Mouse (Mus musculus) cerebellum, adult 8-10 months (tissue): ENCODE data around the gene Ift81.

Source experiments
- DNase-seq: peaks from one replicate; pipeline ENCODE4 v3.0.0; 2022

Gene Ift81

GRCm38 (mm10) chr5:122513421-122514126 lies 100.7 kb downstream of the Ift81 start:
- no peak for DNase-seq

GRCm38 (mm10) chr5:122512011-122512410 lies 102.3 kb downstream of the Ift81 start:
- no peak for DNase-seq

- DNase-seq = peak; percentile 34
Measured at GRCm38 (mm10) chr5:122511405-122511804, 102.9 kb downstream of the Ift81 start.

GRCm38 (mm10) chr5:122510651-122511157 lies 103.6 kb downstream of the Ift81 start:
- peak; percentile 68 for DNase-seq

- peak; percentile 42 for DNase-seq
Measured at GRCm38 (mm10) chr5:122509608-122510007, 104.7 kb downstream of the Ift81 start.

GRCm38 (mm10) chr5:122508861-122509306 lies 105.4 kb downstream of the Ift81 start:
- DNase-seq = peak; percentile 78

- DNase-seq = peak; percentile 28
Measured at GRCm38 (mm10) chr5:122507396-122507795, 106.9 kb downstream of the Ift81 start.

- no peak for DNase-seq
Measured at GRCm38 (mm10) chr5:122506462-122506861, 107.9 kb downstream of the Ift81 start.

- no peak for DNase-seq
Measured at GRCm38 (mm10) chr5:122505554-122505953, 108.8 kb downstream of the Ift81 start.

- no peak for DNase-seq
Measured at GRCm38 (mm10) chr5:122503760-122504119, 110.6 kb downstream of the Ift81 start.

GRCm38 (mm10) chr5:122503015-122503759 lies 111.1 kb downstream of the Ift81 start:
- no peak for DNase-seq

- DNase-seq = peak; percentile 92
Measured at GRCm38 (mm10) chr5:122502077-122502941, 112.0 kb downstream of the Ift81 start, which contains the start of gene Atp2a2. TSS of gene Atp2a2 (minus strand) at chr5:122502225.

GRCm38 (mm10) chr5:122501101-122502076 lies 112.9 kb downstream of the Ift81 start:
- peak; percentile 60 for DNase-seq

- no peak for DNase-seq
Measured at GRCm38 (mm10) chr5:122500563-122500962, 113.8 kb downstream of the Ift81 start.
